Mouse (Mus musculus) heart, postnatal 0 days (tissue): ENCODE results near the gene Podn. TPM values are rescaled to one million over a fixed set of nuclear protein-coding genes. Genes with fewer than 3 reads are reported as not detected.

Experiments
- ATAC-seq: fragments of 200-750 bp; cut with Nextera tagmentation; 2 replicates; pipeline ENCODE4 v1.8.0; 2017; ENCODE audit warnings: low read depth, moderate number of reproducible peaks, moderate library complexity; ENCODE audit not compliant: insufficient read depth
- DNase-seq: peaks from one replicate; pipeline ENCODE4 v3.0.0-alpha.2; 2016; ENCODE audit warnings: low spot score
- H3K27ac ChIP-seq: fragments of 300-500 bp; sonication (generic); 2 replicates; pipeline ENCODE4 v1.5.1; 2014; ENCODE audit warnings: low read depth, mild to moderate bottlenecking
- H3K27me3 ChIP-seq: fragments of 300-500 bp; sonication (generic); 2 replicates; pipeline ENCODE4 v1.6.1; 2014; ENCODE audit warnings: low read length, mixed read lengths; ENCODE audit not compliant: control insufficient read depth, insufficient read depth
- H3K36me3 ChIP-seq: fragments of 300-500 bp; sonication (generic); replicated peaks from 2 replicates; pipeline ENCODE4 v1.6.1; 2014; ENCODE audit warnings: low read length, mixed read lengths; ENCODE audit not compliant: control insufficient read depth, insufficient read depth
- H3K4me1 ChIP-seq: fragments of 300-500 bp; sonication (generic); 2 replicates; pipeline ENCODE4 v1.6.1; 2014; ENCODE audit warnings: antibody characterized with exemption; ENCODE audit not compliant: control insufficient read depth, insufficient read depth
- H3K4me2 ChIP-seq: fragments of 300-500 bp; sonication (generic); 2 replicates; pipeline ENCODE4 v1.6.1; 2014; ENCODE audit warnings: low read depth, mild to moderate bottlenecking, low read length, moderate library complexity
- H3K4me3 ChIP-seq: fragments of 300-500 bp; sonication (generic); 2 replicates; pipeline ENCODE4 v1.5.1; 2014; ENCODE audit warnings: low read depth, low read length
- H3K9ac ChIP-seq: fragments of 300-500 bp; sonication (generic); replicated peaks from 2 replicates; pipeline ENCODE4 v1.6.1; 2014; ENCODE audit warnings: low read depth, low read length, mixed read lengths
- H3K9me3 ChIP-seq: fragments of 300-500 bp; sonication (generic); replicated peaks from 2 replicates; pipeline ENCODE4 v1.6.1; 2016; ENCODE audit warnings: low read length; ENCODE audit not compliant: control insufficient read depth
- CTCF ChIP-seq: IDR thresholded peaks from 2 replicates; pipeline ENCODE4 v1.5.1; 2016; ENCODE audit warnings: antibody characterized with exemption, control low read depth, low read depth
- EP300 ChIP-seq: IDR thresholded peaks from 2 replicates; pipeline ENCODE4 v1.6.1; 2016; ENCODE audit warnings: antibody characterized with exemption, low read depth
- WGBS: fragments of 180-500 bp; shearing (Covaris S2); extraction: QIAGEN DNeasy Blood & Tissue Kit; methylation state at CpG from one replicate; pipeline ENCODE4 v1.1.7; 2014; 5-methylcytosine and 5-hydroxymethylcytosine counted together
- polyA plus RNA-seq: library from polyadenylated mRNA; unstranded; fragments of >200 nt; fragmentation: Nextera tagmentation; extraction: Ambion mirVana; gene quantifications from 2 replicates; pipeline ENCODE4 v1.2.1, GENCODE M21; 2015
- total RNA-seq: library from RNA; depleted of rRNA; stranded (reverse); fragments of >200 nt; gene quantifications from 2 replicates; pipeline ENCODE4 v1.2.3, GENCODE M21; 2014; ENCODE audit warnings: low replicate concordance

Gene Podn
- total and polyA plus RNA-seq, 2 experiments from 2014 or later = 0.53 to 5.0 TPM

DNA sequence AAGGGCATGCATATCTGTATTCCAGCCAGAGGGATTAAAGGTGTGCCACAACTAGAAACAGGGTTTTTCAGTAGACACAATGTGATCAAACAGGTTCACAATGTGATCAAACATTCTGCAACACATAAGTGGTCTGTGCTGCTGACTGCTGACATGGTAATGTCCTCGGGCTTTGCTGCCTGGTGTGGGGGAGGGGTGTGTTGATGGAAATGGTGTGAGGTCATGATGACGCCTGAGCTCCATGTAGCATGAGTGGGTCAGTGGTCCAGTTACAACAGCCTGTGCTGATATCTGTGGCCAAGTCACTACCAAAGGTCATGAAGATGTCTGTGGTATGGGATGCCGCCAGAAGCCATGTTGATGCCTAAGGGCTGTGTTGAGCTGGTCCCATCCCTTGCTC is 34.2 kb upstream of the Podn start:
- Histone ChIP-seq H3K4me2 (no peak overlapping the region), H3K36me3 (no peaks in the 10 kb centered on the region), H3K9me3 (no peaks in the 10 kb centered on the region), H3K4me1 (no peaks in the 10 kb centered on the region), H3K9ac (no peak overlapping the region), H3K27ac (no peak overlapping the region), H3K27me3 (no peaks in the 10 kb centered on the region), H3K4me3 (no peak overlapping the region)
- WGBS = 71% methylated on average over 3 of the region's 3 CpGs
- TF ChIP-seq CTCF = no peak
- TF ChIP-seq EP300 = no peak
- no peak for ATAC-seq
- DNase-seq = no peak

DNA sequence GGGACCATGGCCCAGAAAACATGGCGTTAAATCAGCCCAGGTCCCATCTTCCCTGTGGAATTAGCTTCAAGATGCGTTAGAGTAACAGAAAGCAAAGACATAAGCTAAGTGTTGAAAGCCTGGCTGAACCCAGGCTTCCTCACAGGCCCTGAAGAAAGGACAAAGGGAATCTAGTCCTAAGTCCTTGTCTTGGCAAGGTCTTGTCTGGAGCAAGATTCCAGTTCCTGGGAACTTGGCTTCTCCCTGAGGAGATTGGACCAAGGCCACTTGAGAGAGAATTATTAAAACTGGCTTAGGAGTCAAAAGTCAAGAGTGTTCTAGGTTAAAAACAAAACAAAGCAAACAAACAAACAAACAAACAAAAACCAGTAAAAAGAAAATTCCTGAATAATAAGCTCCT is 32.1 kb upstream of the Podn start:
- WGBS = 67% methylated on average over 2 of the region's 2 CpGs
- Histone ChIP-seq H3K9me3 (no peaks in the 10 kb centered on the region), H3K9ac (no peak overlapping the region), H3K4me3 (no peak overlapping the region), H3K4me2 (no peak overlapping the region), H3K27me3 (no peaks in the 10 kb centered on the region), H3K27ac (no peak overlapping the region), H3K36me3 (no peaks in the 10 kb centered on the region), H3K4me1 (no peaks in the 10 kb centered on the region)
- ATAC-seq (no peak), DNase-seq (no peak)
- TF ChIP-seq CTCF (no peak), EP300 (no peak)

DNA sequence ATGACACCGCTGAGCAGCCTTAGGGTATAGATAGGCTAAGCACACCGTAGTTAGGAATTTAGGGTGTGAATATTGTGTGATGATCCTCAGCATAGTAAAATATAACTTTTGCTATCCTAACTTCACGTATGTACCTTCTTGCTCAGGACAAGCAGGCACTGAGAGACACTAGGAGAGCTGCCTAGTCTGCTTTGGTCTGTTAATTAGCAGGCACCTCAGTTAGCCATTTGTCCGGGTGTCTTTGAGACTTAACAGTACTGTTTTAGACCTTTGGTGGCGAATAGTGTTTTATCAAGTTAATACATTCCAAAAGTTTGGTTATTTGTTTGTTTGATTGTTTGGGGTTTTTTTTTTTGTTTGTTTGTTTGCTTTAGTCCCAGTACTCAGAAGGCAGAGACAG is 31.3 kb upstream of the Podn start:
- no peak overlapping the region for H3K27ac ChIP-seq
- no peak overlapping the region for H3K9ac ChIP-seq
- H3K9me3 ChIP-seq = no peaks in the 10 kb centered on the region
- DNase-seq (no peak), ATAC-seq (no peak)
- no peaks in the 10 kb centered on the region for H3K36me3 ChIP-seq
- no peak overlapping the region for H3K4me3 ChIP-seq
- H3K27me3 ChIP-seq = no peaks in the 10 kb centered on the region
- 82% methylated on average over 5 of the region's 5 CpGs for WGBS
- H3K4me2 ChIP-seq = no peak overlapping the region
- H3K4me1 ChIP-seq = no peaks in the 10 kb centered on the region
- TF ChIP-seq CTCF = no peak
- TF ChIP-seq EP300 = no peak

DNA sequence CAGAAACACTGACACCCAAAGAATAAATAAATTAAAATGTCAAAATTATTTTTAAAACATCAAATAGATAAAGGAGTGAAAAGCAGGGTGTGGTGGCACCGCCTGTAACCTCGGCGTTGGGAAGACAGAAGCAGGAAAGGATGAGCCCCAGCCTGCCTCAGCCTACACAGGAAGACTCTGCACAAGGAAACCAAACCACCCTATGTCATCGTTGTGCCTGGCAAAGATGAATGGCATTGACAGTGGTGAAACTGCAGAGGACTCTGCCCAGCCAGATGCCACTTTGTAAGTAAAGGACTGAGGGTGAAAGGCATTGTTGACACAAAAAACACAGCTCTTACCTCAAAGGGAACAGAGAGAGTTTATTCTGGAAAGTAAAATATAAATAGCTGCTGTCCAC is 30.0 kb upstream of the Podn start:
- no peaks in the 10 kb centered on the region for H3K9me3 ChIP-seq
- H3K36me3 ChIP-seq = no peaks in the 10 kb centered on the region
- ATAC-seq = no peak
- H3K9ac ChIP-seq = no peak overlapping the region
- 85% methylated on average over 4 of the region's 4 CpGs for WGBS
- DNase-seq = no peak
- H3K4me3 ChIP-seq = no peak overlapping the region
- H3K27ac ChIP-seq = no peak overlapping the region
- H3K4me2 ChIP-seq = no peak overlapping the region
- H3K4me1 ChIP-seq = no peaks in the 10 kb centered on the region
- no peak for TF ChIP-seq EP300
- no peak for TF ChIP-seq CTCF
- no peaks in the 10 kb centered on the region for H3K27me3 ChIP-seq

DNA sequence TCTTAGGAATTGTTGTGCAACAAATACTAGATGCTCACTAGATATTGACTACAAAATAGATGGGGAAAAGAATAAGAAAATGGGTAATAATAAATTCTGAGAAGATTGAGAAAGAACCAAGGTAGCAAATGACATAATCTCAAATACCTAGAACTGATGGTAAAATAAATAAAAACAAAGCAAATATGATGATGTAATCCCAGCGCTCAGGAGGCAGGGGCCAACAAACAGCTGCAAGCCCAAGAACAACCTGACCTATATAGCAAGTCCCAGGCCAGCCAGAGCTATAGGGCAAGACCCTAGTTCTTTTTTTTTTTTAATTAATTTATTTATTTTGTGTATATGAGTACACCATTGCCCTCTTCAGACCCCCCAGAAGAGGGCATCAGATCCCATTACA is 27.9 kb upstream of the Podn start:
- H3K9me3 ChIP-seq = no peaks in the 10 kb centered on the region
- H3K27me3 ChIP-seq = no peaks in the 10 kb centered on the region
- H3K4me1 ChIP-seq = no peaks in the 10 kb centered on the region
- H3K27ac ChIP-seq = no peak overlapping the region
- no peak for ATAC-seq
- TF ChIP-seq EP300 (no peak), CTCF (no peak)
- no peak overlapping the region for H3K9ac ChIP-seq
- H3K36me3 ChIP-seq = no peaks in the 10 kb centered on the region
- 94% methylated on average over 1 of the region's 1 CpGs for WGBS
- DNase-seq = no peak
- no peak overlapping the region for H3K4me3 ChIP-seq
- no peak overlapping the region for H3K4me2 ChIP-seq
